Mouse (Mus musculus): Measurements from ENCODE around the gene Ei24. TPM values are rescaled to one million over a fixed set of nuclear protein-coding genes. Genes with fewer than 3 reads are reported as not detected.

Gene Ei24
- total RNA-seq (2021) (10 to 100 TPM; 70.4 to 78.5 TPM), polyA plus RNA-seq (2012; rRNA removed) (52.6 and 115 TPM in 2 replicates)
- long read RNA-seq, transcript Ei24-201 (11 exons, 2,220 nt) = major isoform, 44 of 52 reads
- long read RNA-seq, partial matches to known transcripts = 1 of 52 reads
- long read RNA-seq, other reads (novel, unspliced or antisense) = 5 of 52 reads

GRCm38 (mm10) chr9:36796781-36797555 is at the start of gene Ei24:
Ei24 (minus strand) TSS chr9:36797393.
- H3K4me1 ChIP-seq (ENCODE audit: control insufficient read depth, insufficient read depth, low read length) = peaks cover 3% of the 10 kb centered on the region
- H3K27me3 ChIP-seq (ENCODE audit: control insufficient read depth, insufficient read depth, low read length) = no peaks in the 10 kb centered on the region
- WGBS = under 1% methylated on average over 66 of the region's 66 CpGs
- H3K36me3 ChIP-seq (ENCODE audit: control insufficient read depth, insufficient read depth, low read length) = peaks cover 4% of the 10 kb centered on the region
- DNase-seq = peak; percentile 92 to 98
- intact Hi-C loops (cut with DNase I) = loop anchor here (2.0 to 5.0 kb wide), 2 partner anchors 30 to 70 kb away; partner anchors contain the start of genes Chek1 and Stt3a
- H3K4me3 ChIP-seq = peak within 1 kb of the TSS; percentile 95
- no peak for TF ChIP-seq EP300 (IDR thresholded peaks at IDR 0.05; ENCODE audit: insufficient read depth, low read depth, low read length)
- TF ChIP-seq POLR2A (IDR thresholded peaks at IDR 0.05; ENCODE audit: insufficient read depth, low read depth, low read length) = peak; percentile 48; the same call in 1 of the 2 replicates
- no peak for TF ChIP-seq CTCF (IDR thresholded peaks at IDR 0.05)
- H3K9ac ChIP-seq (ENCODE audit: low read depth, low read length) = peak within 1 kb of the TSS; percentile 92
- H3K27ac ChIP-seq = peak within 1 kb of the TSS; percentile 92
- peaks cover 1% of the 10 kb centered on the region; the same call in 1 of the 2 replicates for H3K79me2 ChIP-seq (replicated peaks; ENCODE audit: control insufficient read depth, insufficient read depth, low read length)

- intact Hi-C loops (cut with DNase I) = no loop called here
- DNase-seq = no peak
- WGBS = 57% methylated on average over 4 of the region's 4 CpGs
- H3K79me2 ChIP-seq (replicated peaks; ENCODE audit: control insufficient read depth, insufficient read depth, low read length) = no peaks in the 10 kb centered on the region
- no peak overlapping the region for H3K9ac ChIP-seq (ENCODE audit: low read depth, low read length)
- H3K27me3 ChIP-seq (ENCODE audit: control insufficient read depth, insufficient read depth, low read length) = no peaks in the 10 kb centered on the region
- no peaks in the 10 kb centered on the region for H3K4me1 ChIP-seq (ENCODE audit: control insufficient read depth, insufficient read depth, low read length)
- TF ChIP-seq CTCF (IDR thresholded peaks at IDR 0.05) = no peak
- TF ChIP-seq EP300 (IDR thresholded peaks at IDR 0.05; ENCODE audit: insufficient read depth, low read depth, low read length) = no peak
- no peak for TF ChIP-seq POLR2A (IDR thresholded peaks at IDR 0.05; ENCODE audit: insufficient read depth, low read depth, low read length)
- H3K4me3 ChIP-seq = no peak overlapping the region
- H3K27ac ChIP-seq = no peak overlapping the region
- H3K36me3 ChIP-seq (ENCODE audit: control insufficient read depth, insufficient read depth, low read length) = no peaks in the 10 kb centered on the region
These were observed 49.2 kb upstream of the Ei24 start for GRCm38 (mm10) chr9:36846346-36846745.

- no peak for DNase-seq
- TF ChIP-seq POLR2A (IDR thresholded peaks at IDR 0.05; ENCODE audit: insufficient read depth, low read depth, low read length) (no peak), CTCF (IDR thresholded peaks at IDR 0.05) (no peak), EP300 (IDR thresholded peaks at IDR 0.05; ENCODE audit: insufficient read depth, low read depth, low read length) (no peak)
- Histone ChIP-seq H3K27me3 (ENCODE audit: control insufficient read depth, insufficient read depth, low read length) (no peaks in the 10 kb centered on the region), H3K79me2 (replicated peaks; ENCODE audit: control insufficient read depth, insufficient read depth, low read length) (no peaks in the 10 kb centered on the region), H3K27ac (no peak overlapping the region), H3K9ac (ENCODE audit: low read depth, low read length) (no peak overlapping the region), H3K36me3 (ENCODE audit: control insufficient read depth, insufficient read depth, low read length) (no peaks in the 10 kb centered on the region), H3K4me3 (no peak overlapping the region), H3K4me1 (ENCODE audit: control insufficient read depth, insufficient read depth, low read length) (no peaks in the 10 kb centered on the region)
- intact Hi-C loops (cut with DNase I) = no loop called here
- 49% methylated on average over 3 of the region's 3 CpGs for WGBS
These were observed 36.7 kb upstream of the Ei24 start for GRCm38 (mm10) chr9:36833914-36834313.

- peak; percentile 3 to 18 for DNase-seq
- Histone ChIP-seq H3K27ac (no peak overlapping the region), H3K36me3 (ENCODE audit: control insufficient read depth, insufficient read depth, low read length) (no peaks in the 10 kb centered on the region), H3K9ac (ENCODE audit: low read depth, low read length) (0 out of 2 replicates have a peak overlapping the region, but pooled peaks have one; percentile 7), H3K4me3 (peak overlapping the region; percentile 52), H3K79me2 (replicated peaks; ENCODE audit: control insufficient read depth, insufficient read depth, low read length) (no peaks in the 10 kb centered on the region), H3K27me3 (ENCODE audit: control insufficient read depth, insufficient read depth, low read length) (no peaks in the 10 kb centered on the region), H3K4me1 (ENCODE audit: control insufficient read depth, insufficient read depth, low read length) (no peaks in the 10 kb centered on the region)
- intact Hi-C loops (cut with DNase I) = no loop called here
- WGBS = 7% methylated on average over 31 of the region's 31 CpGs
- TF ChIP-seq EP300 (IDR thresholded peaks at IDR 0.05; ENCODE audit: insufficient read depth, low read depth, low read length) = no peak
- TF ChIP-seq CTCF (IDR thresholded peaks at IDR 0.05) = no peak
- TF ChIP-seq POLR2A (IDR thresholded peaks at IDR 0.05; ENCODE audit: insufficient read depth, low read depth, low read length) = no peak
These were observed 36.1 kb upstream of the Ei24 start for GRCm38 (mm10) chr9:36833043-36833881.

GRCm38 (mm10) chr9:36832529-36832928 is 35.3 kb upstream of the Ei24 start:
- WGBS = under 1% methylated on average over 32 of the region's 32 CpGs
- Histone ChIP-seq H3K4me1 (ENCODE audit: control insufficient read depth, insufficient read depth, low read length) (no peaks in the 10 kb centered on the region), H3K79me2 (replicated peaks; ENCODE audit: control insufficient read depth, insufficient read depth, low read length) (no peaks in the 10 kb centered on the region), H3K36me3 (ENCODE audit: control insufficient read depth, insufficient read depth, low read length) (no peaks in the 10 kb centered on the region), H3K9ac (ENCODE audit: low read depth, low read length) (peak overlapping the region; percentile 62), H3K27ac (no peak overlapping the region), H3K27me3 (ENCODE audit: control insufficient read depth, insufficient read depth, low read length) (no peaks in the 10 kb centered on the region), H3K4me3 (peak overlapping the region; percentile 52)
- TF ChIP-seq EP300 (IDR thresholded peaks at IDR 0.05; ENCODE audit: insufficient read depth, low read depth, low read length) = no peak
- TF ChIP-seq POLR2A (IDR thresholded peaks at IDR 0.05; ENCODE audit: insufficient read depth, low read depth, low read length) = no peak
- TF ChIP-seq CTCF (IDR thresholded peaks at IDR 0.05) = peak; percentile 23; the same call in 1 of the 2 replicates
- intact Hi-C loops (cut with DNase I) = no loop called here
- peak; percentile 66 to 72 for DNase-seq
